13 mouse cellular contexts compared by ENCODE assay signal in the genomic region with DNA sequence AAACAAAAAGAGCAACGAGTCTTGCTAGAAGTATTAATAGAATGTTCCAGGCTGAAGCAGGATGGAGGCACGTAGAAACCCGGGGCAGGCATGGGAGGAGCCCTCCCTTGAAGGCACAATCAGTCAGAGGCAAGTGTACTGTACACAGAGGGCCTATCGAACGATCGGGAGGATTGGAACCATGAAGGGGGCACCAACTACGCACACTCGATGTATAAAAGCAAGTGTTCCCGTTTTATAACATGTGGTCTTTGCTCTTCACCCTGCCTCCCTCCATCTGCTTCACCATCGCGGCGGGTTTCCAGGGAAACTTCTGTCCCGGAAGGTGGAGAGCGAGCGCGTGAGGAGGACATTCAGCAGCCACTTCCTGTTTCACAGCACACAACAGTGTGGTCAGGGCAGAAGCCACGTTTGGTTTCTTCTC. TPM values are rescaled to one million over a fixed set of nuclear protein-coding genes. Genes with fewer than 3 reads are reported as not detected.
DNase-seq lines count a peak whose midpoint lies in the region; ATAC-seq and TF ChIP-seq lines count a peak whose summit lies in the region.
"Had no signal": no experiment of that assay in that cellular context is flagged by ENCODE, and none has a peak within 500 bp of the region (broad histone marks: within the 10 kb centered on the region; RNA-seq: fewer than 3 reads in every experiment).

No protein-coding gene starts in this region.

- H3K9ac ChIP-seq in liver, embryonic 13.5 days, result no peak overlapping the region
- H3K9ac ChIP-seq in midbrain, embryonic 11.5 days (ENCODE audit: low read length), result no peak overlapping the region
- H3K9ac ChIP-seq: limb, embryonic 15.5 days had no signal

- no peak overlapping the region for H3K27ac ChIP-seq in liver, embryonic 13.5 days
- H3K27ac ChIP-seq in small intestine, adult 2 months (ENCODE audit: insufficient read depth, low read depth, low read length), result 0 out of 2 replicates have a peak overlapping the region, but pooled peaks have one; percentile 34
- no peak overlapping the region for H3K27ac ChIP-seq in midbrain, embryonic 11.5 days (ENCODE audit: low read depth, low read length)
- H3K27ac ChIP-seq: limb, embryonic 15.5 days had no signal

- H3K9me3 ChIP-seq in liver, embryonic 13.5 days (replicated peaks), result no peaks in the 10 kb centered on the region
- H3K9me3 ChIP-seq in midbrain, embryonic 11.5 days (ENCODE audit: control insufficient read depth, low read length), result no peaks in the 10 kb centered on the region
- H3K9me3 ChIP-seq: limb, embryonic 15.5 days had no signal

- no peaks in the 10 kb centered on the region for H3K36me3 ChIP-seq in liver, embryonic 13.5 days
- no peaks in the 10 kb centered on the region for H3K36me3 ChIP-seq in small intestine, adult 2 months (ENCODE audit: control insufficient read depth, insufficient read depth, low read length)
- no peaks in the 10 kb centered on the region for H3K36me3 ChIP-seq in midbrain, embryonic 11.5 days (ENCODE audit: control insufficient read depth, insufficient read depth, low read length)
- H3K36me3 ChIP-seq: limb, embryonic 15.5 days had no signal

- H3K27me3 ChIP-seq in liver, embryonic 13.5 days, result no peaks in the 10 kb centered on the region
- no peaks in the 10 kb centered on the region for H3K27me3 ChIP-seq in small intestine, adult 2 months (ENCODE audit: control insufficient read depth, insufficient read depth, low read length)
- H3K27me3 ChIP-seq in midbrain, embryonic 11.5 days (ENCODE audit: control insufficient read depth, insufficient read depth, low read length), result no peaks in the 10 kb centered on the region
- H3K27me3 ChIP-seq: limb, embryonic 15.5 days had no signal

- no peak overlapping the region for H3K4me3 ChIP-seq in liver, embryonic 13.5 days (replicated peaks)
- peak overlapping the region; percentile 43 for H3K4me3 ChIP-seq in small intestine, adult 2 months (ENCODE audit: low read depth, low read length)
- no peak overlapping the region for H3K4me3 ChIP-seq in midbrain, embryonic 11.5 days (ENCODE audit: low read depth, low read length)
- H3K4me3 ChIP-seq: limb, embryonic 15.5 days had no signal

- TF ChIP-seq CTCF in small intestine, adult 2 months (IDR thresholded peaks at IDR 0.05; ENCODE audit: extremely low read depth, insufficient read length, insufficient replicate concordance, low read depth, low read length), result no peak

- H3K4me1 ChIP-seq in liver, embryonic 13.5 days (replicated peaks), result peaks cover 26% of the 10 kb centered on the region
- peaks cover 3% of the 10 kb centered on the region; the same call in 1 of the 2 replicates for H3K4me1 ChIP-seq in small intestine, adult 2 months (ENCODE audit: control insufficient read depth, insufficient read depth, insufficient read length, low read length)
- no peaks in the 10 kb centered on the region for H3K4me1 ChIP-seq in midbrain, embryonic 11.5 days (ENCODE audit: control insufficient read depth, insufficient read depth, low read length)

- H3K4me2 ChIP-seq in liver, embryonic 13.5 days, result peak overlapping the region; percentile 29
- no peak overlapping the region for H3K4me2 ChIP-seq in midbrain, embryonic 11.5 days
- H3K4me2 ChIP-seq: limb, embryonic 15.5 days had no signal

- TF ChIP-seq POLR2A in small intestine, adult 2 months (IDR thresholded peaks at IDR 0.05; ENCODE audit: low read depth, low read length), result no peak

- peak; percentile 83 for ATAC-seq in activated CD4-positive, CD25-positive, alpha-beta regulatory T cell, adult 4 months
- 0 out of 2 replicates have a peak, but pooled peaks have one; percentile 39 for ATAC-seq in liver, embryonic 13.5 days (ENCODE audit: low read depth)
- ATAC-seq in midbrain, embryonic 11.5 days (ENCODE audit: low FRiP score), result no peak

- 38% methylated on average over 17 of the region's 17 CpGs for WGBS in liver, embryonic 13.5 days (ENCODE audit: insufficient replicate concordance)
- WGBS in small intestine, adult 2 months, result 57% methylated on average over 17 of the region's 17 CpGs
- 87% methylated on average over 17 of the region's 17 CpGs for WGBS in midbrain, embryonic 11.5 days

- DNase-seq in lung, postnatal 36 days, result peak; percentile 35
- DNase-seq in lung, postnatal 25 days (ENCODE audit: low spot score), result no peak
- no peak for DNase-seq in liver, embryonic 13.5 days
- no peak for DNase-seq in urinary bladder, postnatal 25 days (ENCODE audit: low spot score)
- no peak for DNase-seq in kidney, postnatal 14 days
- DNase-seq in midbrain, embryonic 11.5 days (ENCODE audit: low spot score, missing footprints), result no peak
- DNase-seq: adrenal gland, postnatal 10 days; cerebellum, adult 9-10 months; heart, postnatal 4 days; kidney, adult 2 months had no signal

RNA-seq across cellular contexts. Expression of a gene that starts 17.4 kb away (rescaled TPM):
- polyA plus RNA-seq in activated CD4-positive, CD25-positive, alpha-beta regulatory T cell, adult 4 months (2017; shearing (Covaris generic)), result 10 to 100 TPM; 12.1 to 12.4 TPM
- polyA plus RNA-seq in liver, embryonic 13.5 days (2015; fragmentation: Nextera tagmentation; extraction: Ambion mirVana), result 4.7 and 5.5 TPM in 2 replicates
- 9.2 and 11.1 TPM in 2 replicates for polyA plus RNA-seq in small intestine, adult 2 months (2012; rRNA removed)
- polyA plus RNA-seq in midbrain, embryonic 11.5 days (2014; fragmentation: Nextera tagmentation; extraction: Ambion mirVana), result 18.1 and 20.1 TPM in 2 replicates

RNA-seq across cellular contexts. Expression of a gene that starts 27.7 kb away (rescaled TPM):
- not detected for polyA plus RNA-seq in activated CD4-positive, CD25-positive, alpha-beta regulatory T cell, adult 4 months (2017; shearing (Covaris generic))
- 0.22 and 0.24 TPM in 2 replicates for polyA plus RNA-seq in liver, embryonic 13.5 days (2015; fragmentation: Nextera tagmentation; extraction: Ambion mirVana)
- polyA plus RNA-seq in small intestine, adult 2 months (2012; rRNA removed), result not detected in 2 replicates
- not detected in 2 replicates for polyA plus RNA-seq in midbrain, embryonic 11.5 days (2014; fragmentation: Nextera tagmentation; extraction: Ambion mirVana)
